Mouse (Mus musculus) kidney, adult 2 months (tissue): Measurements from ENCODE around the gene Sp110. TPM values are rescaled to one million over a fixed set of nuclear protein-coding genes. Genes with fewer than 3 reads are reported as not detected.
"Not testable (repeated sequence)": the region's sequence is repeated elsewhere in the genome, so short reads cannot be mapped to it uniquely, and the experiment has no call there.

Experiments used
- DNase-seq: peaks from one replicate; pipeline ENCODE4 v3.0.0; 2021
- H3K27ac ChIP-seq: fragments of 200-500 bp; 2 replicates; pipeline ENCODE4 v1.5.1; 2012; ENCODE audit warnings: low read depth, low read length, control low read depth, inconsistent platforms; ENCODE audit not compliant: insufficient read depth
- H3K27me3 ChIP-seq: fragments of 200-500 bp; replicated peaks from 2 replicates; pipeline ENCODE4 v1.6.1; 2012; ENCODE audit warnings: mild to moderate bottlenecking, moderate library complexity, low read length, inconsistent platforms; ENCODE audit not compliant: control insufficient read depth, insufficient read depth
- H3K36me3 ChIP-seq: fragments of 200-500 bp; 2 replicates; pipeline ENCODE4 v1.6.1; 2012; ENCODE audit warnings: mild to moderate bottlenecking, moderate library complexity, low read length, inconsistent platforms; ENCODE audit not compliant: control insufficient read depth, insufficient read depth
- H3K4me1 ChIP-seq: fragments of 200-500 bp; 2 replicates; pipeline ENCODE4 v1.6.1; 2011; ENCODE audit warnings: low read length; ENCODE audit not compliant: control insufficient read depth, insufficient read depth
- H3K4me3 ChIP-seq: fragments of 200-500 bp; 2 replicates; pipeline ENCODE4 v1.5.1; 2011; ENCODE audit warnings: mild to moderate bottlenecking, low read depth, low read length, control low read depth; ENCODE audit not compliant: insufficient read depth
- WGBS: fragments of 180-500 bp; shearing (Covaris S2); methylation state at CpG from one replicate; pipeline ENCODE4 v1.1.7; 2018; 5-methylcytosine and 5-hydroxymethylcytosine counted together
- polyA plus RNA-seq: library from polyadenylated mRNA; depleted of rRNA; stranded (reverse); fragments of >200 nt; gene quantifications from 2 replicates; pipeline ENCODE4 v1.2.3, GENCODE M21; 2012; rRNA removed

Gene Sp110
- polyA plus RNA-seq, 1 experiment = 10.6 TPM

GRCm38 (mm10) chr1:85546442-85546841, 52.2 kb downstream of the Sp110 start:
- DNase-seq, H3K27me3 ChIP-seq, H3K27ac ChIP-seq, H3K4me3 ChIP-seq, H3K36me3 ChIP-seq, H3K4me1 ChIP-seq: not testable (repeated sequence)

- H3K27me3 ChIP-seq, H3K4me3 ChIP-seq, DNase-seq, H3K4me1 ChIP-seq, H3K36me3 ChIP-seq, H3K27ac ChIP-seq: not testable (repeated sequence)
- WGBS = 76% methylated on average over 4 of the region's 4 CpGs
Measured at GRCm38 (mm10) chr1:85543818-85544217, 54.8 kb downstream of the Sp110 start.

GRCm38 (mm10) chr1:85528451-85529110, 70.0 kb downstream of the Sp110 start:
- H3K27me3 ChIP-seq, H3K4me1 ChIP-seq, H3K27ac ChIP-seq, H3K36me3 ChIP-seq, H3K4me3 ChIP-seq, DNase-seq: not testable (repeated sequence)
- WGBS = 76% methylated on average over 15 of the region's 15 CpGs

Other genes starting within 250 kb of the Sp110 start
- gene G530012D18Rik, start 23.1 kb downstream of the Sp110 start, polyA plus RNA-seq = not detected in 2 replicates
- 2.1 and 2.8 TPM in 2 replicates for gene Sp140, start 1.6 kb upstream of the Sp110 start, polyA plus RNA-seq
- 11.9 and 21.4 TPM in 2 replicates for gene Sp100, start 51.2 kb upstream of the Sp110 start, polyA plus RNA-seq
- 1.2 and 2.5 TPM in 2 replicates for gene A630001G21Rik, start 179.8 kb upstream of the Sp110 start, polyA plus RNA-seq
- gene Cab39, start 194.6 kb upstream of the Sp110 start, polyA plus RNA-seq = 38.1 and 41.8 TPM in 2 replicates